9 mouse cellular contexts compared by ENCODE assay signal in the genomic region with DNA sequence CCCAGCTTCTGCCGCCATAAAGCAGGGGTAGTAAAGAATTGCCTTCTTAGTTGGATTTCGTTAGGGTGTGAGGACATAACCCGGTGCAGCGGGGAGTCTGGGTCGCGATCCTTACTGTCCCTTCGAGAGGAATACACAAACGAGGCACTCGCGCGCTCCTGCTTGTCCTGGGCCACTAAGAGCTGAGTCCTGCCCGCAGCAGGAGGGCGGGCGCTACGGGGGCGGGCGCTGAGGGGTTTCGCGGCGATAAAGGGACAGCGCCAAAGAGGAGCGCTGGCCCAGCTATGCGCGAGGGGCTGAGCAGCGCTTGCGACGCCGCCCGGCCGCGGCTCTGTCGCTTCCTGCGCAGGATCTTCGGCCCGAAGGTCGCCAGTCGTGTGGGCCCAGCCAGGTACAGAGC. TPM values are rescaled to one million over a fixed set of nuclear protein-coding genes. Genes with fewer than 3 reads are reported as not detected.
DNase-seq lines count a peak whose midpoint lies in the region; ATAC-seq lines count a peak whose summit lies in the region.
"Had no signal": no experiment of that assay in that cellular context is flagged by ENCODE, and none has a peak within 500 bp of the region (broad histone marks: within the 10 kb centered on the region; RNA-seq: fewer than 3 reads in every experiment).

No protein-coding gene starts in this region.

- H3K4me2 ChIP-seq in hindbrain, embryonic 11.5 days (replicated peaks; ENCODE audit: low read depth, low read length): peak overlapping the region; percentile 54
- H3K4me2 ChIP-seq in midbrain, embryonic 16.5 days (ENCODE audit: low read length): peak overlapping the region; percentile 57

- ATAC-seq in hindbrain, embryonic 11.5 days (ENCODE audit: low FRiP score): no peak
- ATAC-seq in midbrain, embryonic 16.5 days: no peak
- no peak for ATAC-seq in activated CD4-positive, CD25-positive, alpha-beta regulatory T cell, adult 4 months
- ATAC-seq: Patski had no signal

- H3K9ac ChIP-seq in hindbrain, embryonic 11.5 days (ENCODE audit: low read depth, low read length): peak overlapping the region; percentile 44; the same call in 1 of the 2 replicates
- H3K9ac ChIP-seq in midbrain, embryonic 16.5 days (ENCODE audit: low read depth, low read length): peak overlapping the region; percentile 49; the same call in 1 of the 2 replicates

- no peaks in the 10 kb centered on the region for H3K9me3 ChIP-seq in forebrain, embryonic 10.5 days
- H3K9me3 ChIP-seq in hindbrain, embryonic 11.5 days (ENCODE audit: control insufficient read depth, low read length): no peaks in the 10 kb centered on the region
- no peaks in the 10 kb centered on the region for H3K9me3 ChIP-seq in midbrain, embryonic 16.5 days (replicated peaks; ENCODE audit: control insufficient read depth, low read length, poor library complexity, severe bottlenecking)

- H3K27ac ChIP-seq in forebrain, embryonic 10.5 days: peak overlapping the region; percentile 71
- H3K27ac ChIP-seq in hindbrain, embryonic 11.5 days (ENCODE audit: low read depth, low read length): no peak overlapping the region
- H3K27ac ChIP-seq in midbrain, embryonic 16.5 days (ENCODE audit: low read length): no peak overlapping the region

- WGBS in forebrain, embryonic 10.5 days: under 1% methylated on average over 37 of the region's 37 CpGs
- under 1% methylated on average over 37 of the region's 37 CpGs for WGBS in hindbrain, embryonic 11.5 days
- WGBS in midbrain, embryonic 16.5 days: under 1% methylated on average over 15 of the region's 37 CpGs

- H3K27me3 ChIP-seq in forebrain, embryonic 10.5 days (ENCODE audit: poor library complexity, severe bottlenecking): peaks cover 64% of the 10 kb centered on the region
- H3K27me3 ChIP-seq in hindbrain, embryonic 11.5 days (ENCODE audit: control insufficient read depth, insufficient read depth, low read length): peaks cover 38% of the 10 kb centered on the region
- peaks cover 37% of the 10 kb centered on the region for H3K27me3 ChIP-seq in midbrain, embryonic 16.5 days (ENCODE audit: control insufficient read depth, insufficient read depth, low read depth, low read length)
- H3K27me3 ChIP-seq: Patski had no signal

- peak; percentile 8 for DNase-seq in right cerebral cortex, postnatal 25 days
- DNase-seq in right cerebral cortex, postnatal 10 days (ENCODE audit: low spot score in 2 of 2): no peak
- peak; percentile 40 for DNase-seq in forebrain, embryonic 10.5 days (ENCODE audit: extremely low spot score, low spot score)
- DNase-seq in hindbrain, embryonic 11.5 days (ENCODE audit: low spot score): peak; percentile 56
- DNase-seq in liver: peak; percentile 34
- DNase-seq in left cerebral cortex, adult 9 months (ENCODE audit: low spot score in 2 of 2): no peak

- peaks cover 25% of the 10 kb centered on the region for H3K4me1 ChIP-seq in forebrain, embryonic 10.5 days
- no peaks in the 10 kb centered on the region; the same call in 1 of the 2 replicates for H3K4me1 ChIP-seq in hindbrain, embryonic 11.5 days (replicated peaks; ENCODE audit: control insufficient read depth, insufficient read depth, low read length)
- peaks cover 5% of the 10 kb centered on the region for H3K4me1 ChIP-seq in midbrain, embryonic 16.5 days (ENCODE audit: control insufficient read depth, insufficient read depth, low read length)

- no peaks in the 10 kb centered on the region for H3K36me3 ChIP-seq in forebrain, embryonic 10.5 days (replicated peaks)
- no peaks in the 10 kb centered on the region for H3K36me3 ChIP-seq in hindbrain, embryonic 11.5 days (ENCODE audit: control insufficient read depth, insufficient read depth, low read length)
- H3K36me3 ChIP-seq in midbrain, embryonic 16.5 days (ENCODE audit: control insufficient read depth, insufficient read depth, low read length): no peaks in the 10 kb centered on the region

- peak overlapping the region; percentile 52 for H3K4me3 ChIP-seq in forebrain, embryonic 10.5 days
- peak overlapping the region; percentile 30 for H3K4me3 ChIP-seq in hindbrain, embryonic 11.5 days (ENCODE audit: low read depth, low read length)
- H3K4me3 ChIP-seq in midbrain, embryonic 16.5 days (ENCODE audit: low read depth, low read length): peak overlapping the region; percentile 35

RNA-seq across cellular contexts. Expression of a gene that starts 4.3 kb away (rescaled TPM):
- 0.89 and 0.93 TPM in 2 replicates for polyA plus RNA-seq in forebrain, embryonic 10.5 days (2016; fragmentation: Nextera tagmentation; extraction: Ambion mirVana)
- 0.42 and 0.80 TPM in 2 replicates for polyA plus RNA-seq in hindbrain, embryonic 11.5 days (2014; fragmentation: Nextera tagmentation; extraction: Ambion mirVana)
- 0.87 and 1.1 TPM in 2 replicates for polyA plus RNA-seq in midbrain, embryonic 16.5 days (2015; fragmentation: Nextera tagmentation; extraction: Ambion mirVana)
- not detected for polyA plus RNA-seq in activated CD4-positive, CD25-positive, alpha-beta regulatory T cell, adult 4 months (2017; shearing (Covaris generic))

RNA-seq across cellular contexts. Expression of a gene that starts 59.8 kb away (rescaled TPM):
- polyA plus RNA-seq in forebrain, embryonic 10.5 days (2016; fragmentation: Nextera tagmentation; extraction: Ambion mirVana): 2.0 and 2.6 TPM in 2 replicates
- polyA plus RNA-seq in hindbrain, embryonic 11.5 days (2014; fragmentation: Nextera tagmentation; extraction: Ambion mirVana): 6.8 and 7.7 TPM in 2 replicates
- 7.6 and 8.0 TPM in 2 replicates for polyA plus RNA-seq in midbrain, embryonic 16.5 days (2015; fragmentation: Nextera tagmentation; extraction: Ambion mirVana)
- 100 to 1,000 TPM; 309 to 317 TPM for polyA plus RNA-seq in activated CD4-positive, CD25-positive, alpha-beta regulatory T cell, adult 4 months (2017; shearing (Covaris generic))

Comparison
In these comparisons a context has a peak if more than half of its experiments do, and no peak if none do; other contexts are left out.
1. DNase-seq: peak in right cerebral cortex, postnatal 25 days (single experiment), forebrain, embryonic 10.5 days (single experiment), hindbrain, embryonic 11.5 days (single experiment) and liver (single experiment); none in right cerebral cortex, postnatal 10 days (0 of 2) and left cerebral cortex, adult 9 months (0 of 2).
2. RNA of a gene that starts 59.8 kb away (polyA plus RNA-seq): 309 to 317 TPM in activated CD4-positive, CD25-positive, alpha-beta regulatory T cell, adult 4 months; 7.6 to 8.0 TPM in midbrain, embryonic 16.5 days, 6.8 to 7.7 TPM in hindbrain, embryonic 11.5 days and 2.0 to 2.6 TPM in forebrain, embryonic 10.5 days; every median in the first group is over 10 times any median in the second.
3. Peak in every context shown above with its lines, with median percentiles within 50 percentile points of each other: H3K4me3 ChIP-seq.